Mouse (Mus musculus) embryo, embryonic 11 days (tissue): ENCODE data around the gene Zfp507.
A peak's percentile ranks its signal among the peaks of the same experiment; 100 is the strongest.

Experiments
- DNase-seq: peaks from one replicate; pipeline ENCODE4 v3.0.0-alpha.2; 2015

Zfp507 gene

GRCm38 (mm10) chr7:35774127-35774526, 28.7 kb downstream of the Zfp507 start:
- no peak for DNase-seq

- no peak for DNase-seq
These were observed 30.5 kb downstream of the Zfp507 start for GRCm38 (mm10) chr7:35772347-35772746.

- no peak for DNase-seq
These were observed 31.7 kb downstream of the Zfp507 start for GRCm38 (mm10) chr7:35771106-35771505.

GRCm38 (mm10) chr7:35770122-35770521, 32.7 kb downstream of the Zfp507 start:
- DNase-seq: no peak

GRCm38 (mm10) chr7:35764461-35764860, 38.3 kb downstream of the Zfp507 start:
- DNase-seq: no peak

GRCm38 (mm10) chr7:35761801-35762200, 41.0 kb downstream of the Zfp507 start:
- no peak for DNase-seq

- DNase-seq: peak; percentile 24
These were observed 43.2 kb downstream of the Zfp507 start for GRCm38 (mm10) chr7:35759602-35760001.

- DNase-seq: peak; percentile 27
These were observed 46.0 kb downstream of the Zfp507 start for GRCm38 (mm10) chr7:35756510-35757440.

- no peak for DNase-seq
These were observed 48.0 kb downstream of the Zfp507 start for GRCm38 (mm10) chr7:35754886-35755168.

- peak; percentile 91 for DNase-seq
These were observed 48.5 kb downstream of the Zfp507 start, which contains the start of gene Dpy19l3 for GRCm38 (mm10) chr7:35754033-35754885. Gene Dpy19l3, minus strand, starts transcription at chr7:35754454.

- DNase-seq: peak; percentile 32
These were observed 49.3 kb downstream of the Zfp507 start for GRCm38 (mm10) chr7:35753319-35754032.

- no peak for DNase-seq
These were observed 51.9 kb downstream of the Zfp507 start for GRCm38 (mm10) chr7:35750873-35751272.

GRCm38 (mm10) chr7:35747397-35747964, 55.3 kb downstream of the Zfp507 start:
- DNase-seq: peak; percentile 44

GRCm38 (mm10) chr7:35746686-35747396, 56.0 kb downstream of the Zfp507 start:
- DNase-seq: no peak

GRCm38 (mm10) chr7:35745281-35745702, 57.5 kb downstream of the Zfp507 start:
- no peak for DNase-seq

GRCm38 (mm10) chr7:35744771-35745170, 58.0 kb downstream of the Zfp507 start:
- DNase-seq: no peak

GRCm38 (mm10) chr7:35742310-35742709, 60.5 kb downstream of the Zfp507 start:
- DNase-seq: no peak

GRCm38 (mm10) chr7:35741858-35742257, 60.9 kb downstream of the Zfp507 start:
- DNase-seq: no peak

- DNase-seq: peak; percentile 51
These were observed 62.1 kb downstream of the Zfp507 start for GRCm38 (mm10) chr7:35740489-35741230.

- no peak for DNase-seq
These were observed 63.9 kb downstream of the Zfp507 start for GRCm38 (mm10) chr7:35738871-35739270.
